Mouse (Mus musculus): Measurements from ENCODE around the gene Pmm1. TPM values are rescaled to one million over a fixed set of nuclear protein-coding genes. Genes with fewer than 3 reads are reported as not detected.
"Not testable (repeated sequence)": the region's sequence is repeated elsewhere in the genome, so short reads cannot be mapped to it uniquely, and the experiment has no call there.

The Pmm1 gene
- polyA plus RNA-seq, 1 experiment from 2014 or later, result 39.0 TPM

GRCm38 (mm10) chr15:81920546-81921217 lies 40.0 kb downstream of the Pmm1 start:
- DNase-seq (no peak), ATAC-seq (ENCODE audit: insufficient read depth) (no peak)
- H3K36me3 ChIP-seq (ENCODE audit: insufficient read depth), result peaks cover 33% of the 10 kb centered on the region
- 84% methylated on average over 10 of the region's 10 CpGs for WGBS
- no peaks in the 10 kb centered on the region for H3K27me3 ChIP-seq (ENCODE audit: insufficient read depth, low read length)
- H3K4me2 ChIP-seq, result no peak overlapping the region
- H3K4me1 ChIP-seq (ENCODE audit: insufficient read depth), result no peaks in the 10 kb centered on the region
- H3K27ac ChIP-seq (ENCODE audit: low read depth), result no peak overlapping the region
- TF ChIP-seq CTCF (IDR thresholded peaks at IDR 0.05; ENCODE audit: low read depth), result no peak
- no peak overlapping the region for H3K4me3 ChIP-seq (ENCODE audit: low read depth, low read length)
- H3K9ac ChIP-seq, result no peak overlapping the region
- H3K9me3 ChIP-seq (ENCODE audit: low read depth, low read length), result no peaks in the 10 kb centered on the region

GRCm38 (mm10) chr15:81919062-81919461 lies 41.7 kb downstream of the Pmm1 start:
- DNase-seq, result no peak
- ATAC-seq (ENCODE audit: insufficient read depth), result no peak
- Histone ChIP-seq H3K4me3 (ENCODE audit: low read depth, low read length) (no peak overlapping the region), H3K4me1 (ENCODE audit: insufficient read depth) (no peaks in the 10 kb centered on the region), H3K4me2 (no peak overlapping the region), H3K9me3 (ENCODE audit: low read depth, low read length) (no peaks in the 10 kb centered on the region), H3K27me3 (ENCODE audit: insufficient read depth, low read length) (no peaks in the 10 kb centered on the region), H3K27ac (ENCODE audit: low read depth) (no peak overlapping the region), H3K36me3 (ENCODE audit: insufficient read depth) (peaks cover 49% of the 10 kb centered on the region), H3K9ac (no peak overlapping the region)
- TF ChIP-seq CTCF (IDR thresholded peaks at IDR 0.05; ENCODE audit: low read depth), result no peak
- 77% methylated on average over 5 of the region's 5 CpGs for WGBS

GRCm38 (mm10) chr15:81917621-81918463 lies 42.9 kb downstream of the Pmm1 start:
- Histone ChIP-seq H3K4me1 (ENCODE audit: insufficient read depth) (no peaks in the 10 kb centered on the region), H3K4me3 (ENCODE audit: low read depth, low read length) (no peak overlapping the region), H3K9me3 (ENCODE audit: low read depth, low read length) (no peaks in the 10 kb centered on the region), H3K36me3 (ENCODE audit: insufficient read depth) (peaks cover 55% of the 10 kb centered on the region), H3K4me2 (no peak overlapping the region), H3K27ac (ENCODE audit: low read depth) (no peak overlapping the region), H3K9ac (no peak overlapping the region), H3K27me3 (ENCODE audit: insufficient read depth, low read length) (no peaks in the 10 kb centered on the region)
- 46% methylated on average over 6 of the region's 6 CpGs for WGBS
- TF ChIP-seq CTCF (IDR thresholded peaks at IDR 0.05; ENCODE audit: low read depth), result peak; percentile 90
- ATAC-seq (ENCODE audit: insufficient read depth) (peak; percentile 39; the same call in 1 of the 2 replicates), DNase-seq (peak; percentile 78)

GRCm38 (mm10) chr15:81917201-81917600 lies 43.5 kb downstream of the Pmm1 start:
- Histone ChIP-seq H3K4me3 (ENCODE audit: low read depth, low read length) (no peak overlapping the region), H3K36me3 (ENCODE audit: insufficient read depth) (peaks cover 61% of the 10 kb centered on the region), H3K9me3 (ENCODE audit: low read depth, low read length) (no peaks in the 10 kb centered on the region), H3K9ac (no peak overlapping the region), H3K27ac (ENCODE audit: low read depth) (no peak overlapping the region), H3K27me3 (ENCODE audit: insufficient read depth, low read length) (no peaks in the 10 kb centered on the region), H3K4me2 (no peak overlapping the region), H3K4me1 (ENCODE audit: insufficient read depth) (no peaks in the 10 kb centered on the region)
- 85% methylated on average over 12 of the region's 12 CpGs for WGBS
- DNase-seq (no peak), ATAC-seq (ENCODE audit: insufficient read depth) (no peak)
- no peak for TF ChIP-seq CTCF (IDR thresholded peaks at IDR 0.05; ENCODE audit: low read depth)

- H3K9ac ChIP-seq, result no peak overlapping the region
- H3K4me3 ChIP-seq (ENCODE audit: low read depth, low read length), result no peak overlapping the region
- no peak for ATAC-seq (ENCODE audit: insufficient read depth)
- H3K36me3 ChIP-seq (ENCODE audit: insufficient read depth), result peaks cover 76% of the 10 kb centered on the region
- DNase-seq, result no peak
- WGBS, result 58% methylated on average over 5 of the region's 5 CpGs
- TF ChIP-seq CTCF (IDR thresholded peaks at IDR 0.05; ENCODE audit: low read depth), result no peak
- no peak overlapping the region for H3K27ac ChIP-seq (ENCODE audit: low read depth)
- H3K4me1 ChIP-seq (ENCODE audit: insufficient read depth), result no peaks in the 10 kb centered on the region
- H3K4me2 ChIP-seq, result no peak overlapping the region
- no peaks in the 10 kb centered on the region for H3K27me3 ChIP-seq (ENCODE audit: insufficient read depth, low read length)
- no peaks in the 10 kb centered on the region for H3K9me3 ChIP-seq (ENCODE audit: low read depth, low read length)
Measured at GRCm38 (mm10) chr15:81915663-81916062, 45.1 kb downstream of the Pmm1 start.

- 80% methylated on average over 5 of the region's 5 CpGs for WGBS
- Histone ChIP-seq H3K4me1 (ENCODE audit: insufficient read depth) (no peaks in the 10 kb centered on the region), H3K9ac (no peak overlapping the region), H3K27ac (ENCODE audit: low read depth) (no peak overlapping the region), H3K4me3 (ENCODE audit: low read depth, low read length) (no peak overlapping the region), H3K9me3 (ENCODE audit: low read depth, low read length) (no peaks in the 10 kb centered on the region), H3K36me3 (ENCODE audit: insufficient read depth) (peaks cover 84% of the 10 kb centered on the region), H3K4me2 (no peak overlapping the region), H3K27me3 (ENCODE audit: insufficient read depth, low read length) (no peaks in the 10 kb centered on the region)
- ATAC-seq (ENCODE audit: insufficient read depth) (no peak), DNase-seq (no peak)
- no peak for TF ChIP-seq CTCF (IDR thresholded peaks at IDR 0.05; ENCODE audit: low read depth)
Measured at GRCm38 (mm10) chr15:81914668-81915067, 46.1 kb downstream of the Pmm1 start.

- H3K4me3 ChIP-seq (ENCODE audit: low read depth, low read length), result no peak overlapping the region
Measured at GRCm38 (mm10) chr15:81912498-81912897, 48.2 kb downstream of the Pmm1 start.

GRCm38 (mm10) chr15:81908767-81909166 lies 52.0 kb downstream of the Pmm1 start:
- not testable (repeated sequence) for H3K27ac ChIP-seq (ENCODE audit: low read depth); ATAC-seq (ENCODE audit: insufficient read depth); H3K4me3 ChIP-seq (ENCODE audit: low read depth, low read length); H3K27me3 ChIP-seq (ENCODE audit: insufficient read depth, low read length); H3K4me2 ChIP-seq; H3K4me1 ChIP-seq (ENCODE audit: insufficient read depth); H3K9me3 ChIP-seq (ENCODE audit: low read depth, low read length); H3K9ac ChIP-seq; DNase-seq
- H3K36me3 ChIP-seq (ENCODE audit: insufficient read depth), result peaks cover 94% of the 10 kb centered on the region
- 74% methylated on average over 4 of the region's 4 CpGs for WGBS

More at GRCm38 (mm10) chr15:81912498-81912897, 48.2 kb downstream of the Pmm1 start:
- H3K9me3 ChIP-seq (ENCODE audit: low read depth, low read length), result no peaks in the 10 kb centered on the region
- TF ChIP-seq CTCF (IDR thresholded peaks at IDR 0.05; ENCODE audit: low read depth), result no peak
- H3K36me3 ChIP-seq (ENCODE audit: insufficient read depth), result peaks cover 93% of the 10 kb centered on the region
- H3K27me3 ChIP-seq (ENCODE audit: insufficient read depth, low read length), result no peaks in the 10 kb centered on the region
- H3K4me1 ChIP-seq (ENCODE audit: insufficient read depth), result no peaks in the 10 kb centered on the region
- H3K9ac ChIP-seq, result no peak overlapping the region
- 65% methylated on average over 2 of the region's 2 CpGs for WGBS
- DNase-seq (no peak), ATAC-seq (ENCODE audit: insufficient read depth) (no peak)
- H3K27ac ChIP-seq (ENCODE audit: low read depth), result no peak overlapping the region
- no peak overlapping the region for H3K4me2 ChIP-seq

Data from lung, embryonic 14.5 days (tissue).